Comparison of ENCODE assay signal across 9 mouse cellular contexts in the genomic region with DNA sequence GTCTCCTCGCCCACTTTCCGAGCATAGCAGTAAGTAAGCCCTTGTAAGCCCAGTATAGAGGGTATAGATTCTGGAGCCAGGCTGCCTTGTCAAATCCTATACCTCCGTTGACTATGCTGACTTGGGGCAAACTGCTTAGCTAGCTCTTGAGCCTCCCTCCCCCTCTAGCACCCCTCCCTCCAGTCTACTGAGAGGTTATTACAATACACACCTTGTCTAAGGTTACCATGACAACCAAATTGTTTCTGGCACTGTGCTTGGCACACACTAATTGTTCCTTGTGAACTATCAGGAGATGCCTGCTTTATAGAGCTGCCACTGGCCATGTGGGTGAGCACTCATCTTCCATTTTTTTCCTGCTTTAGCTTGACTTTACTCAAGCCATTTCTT. TPM values are rescaled to one million over a fixed set of nuclear protein-coding genes. Genes with fewer than 3 reads are reported as not detected.
DNase-seq lines count a peak whose midpoint lies in the region; ATAC-seq and TF ChIP-seq lines count a peak whose summit lies in the region.
"Had no signal": no experiment of that assay in that cellular context is flagged by ENCODE, and none has a peak within 500 bp of the region (broad histone marks: within the 10 kb centered on the region; RNA-seq: fewer than 3 reads in every experiment).

No protein-coding gene starts in this region.

- no peak overlapping the region for H3K4me3 ChIP-seq in limb, embryonic 11.5 days (ENCODE audit: low read depth, low read length)
- H3K4me3 ChIP-seq in limb, embryonic 10.5 days, result no peak overlapping the region
- no peak overlapping the region for H3K4me3 ChIP-seq in hindbrain, embryonic 15.5 days
- H3K4me3 ChIP-seq in midbrain, embryonic 16.5 days (ENCODE audit: low read depth, low read length), result no peak overlapping the region
- H3K4me3 ChIP-seq: heart, embryonic 10.5 days had no signal

- no peak for TF ChIP-seq POLR2A in brain, embryonic 14.5 days (IDR thresholded peaks at IDR 0.05; ENCODE audit: borderline replicate concordance, extremely low read depth, insufficient read depth, insufficient read length, poor library complexity, severe bottlenecking)

- H3K36me3 ChIP-seq in limb, embryonic 11.5 days (ENCODE audit: control insufficient read depth, insufficient read depth, low read length), result peaks cover 31% of the 10 kb centered on the region
- H3K36me3 ChIP-seq in limb, embryonic 10.5 days, result peaks cover 68% of the 10 kb centered on the region
- peaks cover 48% of the 10 kb centered on the region for H3K36me3 ChIP-seq in hindbrain, embryonic 15.5 days
- H3K36me3 ChIP-seq in midbrain, embryonic 16.5 days (ENCODE audit: control insufficient read depth, insufficient read depth, low read length), result peaks cover 39% of the 10 kb centered on the region

- H3K4me1 ChIP-seq in limb, embryonic 11.5 days (ENCODE audit: control insufficient read depth, insufficient read depth, low read length), result no peaks in the 10 kb centered on the region
- H3K4me1 ChIP-seq in limb, embryonic 10.5 days, result 0 out of 2 replicates have a peak, but pooled peaks cover 5% of the 10 kb centered on the region
- H3K4me1 ChIP-seq in hindbrain, embryonic 15.5 days (replicated peaks), result 0 out of 2 replicates have a peak, but pooled peaks cover 2% of the 10 kb centered on the region
- H3K4me1 ChIP-seq in midbrain, embryonic 16.5 days (ENCODE audit: control insufficient read depth, insufficient read depth, low read length), result 0 out of 2 replicates have a peak, but pooled peaks cover under 1% of the 10 kb centered on the region
- H3K4me1 ChIP-seq: heart, embryonic 10.5 days had no signal

- H3K9ac ChIP-seq in limb, embryonic 11.5 days (ENCODE audit: low read length), result no peak overlapping the region
- no peak overlapping the region for H3K9ac ChIP-seq in hindbrain, embryonic 15.5 days
- no peak overlapping the region for H3K9ac ChIP-seq in midbrain, embryonic 16.5 days (ENCODE audit: low read depth, low read length)

- H3K4me2 ChIP-seq in limb, embryonic 11.5 days (ENCODE audit: low read depth, severe bottlenecking), result no peak overlapping the region
- H3K4me2 ChIP-seq in hindbrain, embryonic 15.5 days, result no peak overlapping the region
- H3K4me2 ChIP-seq in midbrain, embryonic 16.5 days (ENCODE audit: low read length), result no peak overlapping the region

- ATAC-seq in limb, embryonic 11.5 days (ENCODE audit: insufficient number of reproducible peaks, low FRiP score, low TSS enrichment, low read depth), result peak; percentile 34; the same call in 1 of the 2 replicates
- peak; percentile 40; the same call in 1 of the 2 replicates for ATAC-seq in hindbrain, embryonic 15.5 days (ENCODE audit: low FRiP score, low read depth)
- ATAC-seq in midbrain, embryonic 16.5 days, result peak; percentile 40; the same call in 1 of the 2 replicates

- TF ChIP-seq CTCF in brain, embryonic 14.5 days (IDR thresholded peaks at IDR 0.05; ENCODE audit: borderline replicate concordance, extremely low read depth, insufficient read depth, insufficient read length), result no peak

- no peaks in the 10 kb centered on the region for H3K9me3 ChIP-seq in limb, embryonic 11.5 days (ENCODE audit: control insufficient read depth, low read length)
- no peaks in the 10 kb centered on the region for H3K9me3 ChIP-seq in limb, embryonic 10.5 days (replicated peaks)
- H3K9me3 ChIP-seq in hindbrain, embryonic 15.5 days, result no peaks in the 10 kb centered on the region
- H3K9me3 ChIP-seq in midbrain, embryonic 16.5 days (replicated peaks; ENCODE audit: control insufficient read depth, low read length, poor library complexity, severe bottlenecking), result no peaks in the 10 kb centered on the region
- H3K9me3 ChIP-seq: heart, embryonic 10.5 days had no signal

- no peaks in the 10 kb centered on the region for H3K27me3 ChIP-seq in limb, embryonic 11.5 days (ENCODE audit: control insufficient read depth, insufficient read depth, low read length)
- no peaks in the 10 kb centered on the region for H3K27me3 ChIP-seq in limb, embryonic 10.5 days (ENCODE audit: low read depth, poor library complexity, severe bottlenecking)
- no peaks in the 10 kb centered on the region for H3K27me3 ChIP-seq in hindbrain, embryonic 15.5 days
- H3K27me3 ChIP-seq in midbrain, embryonic 16.5 days (ENCODE audit: control insufficient read depth, insufficient read depth, low read depth, low read length), result no peaks in the 10 kb centered on the region

- DNase-seq in limb, embryonic 11.5 days (ENCODE audit: low spot score), result no peak
- no peak for DNase-seq in limb, embryonic 10.5 days (ENCODE audit: low spot score)
- DNase-seq in brain, embryonic 14.5 days (ENCODE audit: low read depth), result peak; percentile 57
- DNase-seq in adrenal gland, postnatal 36 days, result no peak
- no peak for DNase-seq in thymus, postnatal 0 days (ENCODE audit: low spot score)
- DNase-seq in frontal cortex, postnatal 36 days (ENCODE audit: low spot score in 2 of 2), result no peak

- no peak overlapping the region for H3K27ac ChIP-seq in limb, embryonic 11.5 days (replicated peaks; ENCODE audit: low read depth, low read length)
- no peak overlapping the region for H3K27ac ChIP-seq in limb, embryonic 10.5 days
- H3K27ac ChIP-seq in hindbrain, embryonic 15.5 days (replicated peaks), result peak overlapping the region; percentile 12
- 0 out of 2 replicates have a peak overlapping the region, but pooled peaks have one; percentile 30 for H3K27ac ChIP-seq in midbrain, embryonic 16.5 days (ENCODE audit: low read length)
- H3K27ac ChIP-seq: heart, embryonic 10.5 days had no signal

- WGBS in limb, embryonic 11.5 days, result 64% methylated on average over 3 of the region's 3 CpGs
- WGBS in limb, embryonic 10.5 days, result 64% methylated on average over 3 of the region's 3 CpGs
- WGBS in hindbrain, embryonic 15.5 days, result 80% methylated on average over 3 of the region's 3 CpGs
- WGBS in midbrain, embryonic 16.5 days, result 62% methylated on average over 3 of the region's 3 CpGs

RNA-seq across cellular contexts. Expression of a gene that starts 9.5 kb away (rescaled TPM):
- 7.5 and 9.1 TPM in 2 replicates for polyA plus RNA-seq in limb, embryonic 11.5 days (2014; fragmentation: Nextera tagmentation; extraction: Ambion mirVana)
- 4.2 and 5.3 TPM in 2 replicates for polyA plus RNA-seq in limb, embryonic 10.5 days (2016; fragmentation: Nextera tagmentation; extraction: Ambion mirVana)
- polyA plus RNA-seq in brain, embryonic 14.5 days (2012; rRNA removed), result 12.0 and 16.4 TPM in 2 replicates
- polyA plus RNA-seq in hindbrain, embryonic 15.5 days (2015; fragmentation: Nextera tagmentation; extraction: Ambion mirVana), result 19.4 and 19.8 TPM in 2 replicates
- 22.5 and 22.7 TPM in 2 replicates for polyA plus RNA-seq in midbrain, embryonic 16.5 days (2015; fragmentation: Nextera tagmentation; extraction: Ambion mirVana)
- 10 to 100 TPM; 11.4 to 12.7 TPM for total RNA-seq in adrenal gland, postnatal 36 days (2021)
- 113 and 114 TPM in 2 replicates for polyA plus RNA-seq in thymus, postnatal 0 days (2015; fragmentation: Nextera tagmentation; extraction: Ambion mirVana)

RNA-seq across cellular contexts. Expression of a gene that starts 12.6 kb away (rescaled TPM):
- 141 and 152 TPM in 2 replicates for polyA plus RNA-seq in limb, embryonic 11.5 days (2014; fragmentation: Nextera tagmentation; extraction: Ambion mirVana)
- 140 and 145 TPM in 2 replicates for polyA plus RNA-seq in limb, embryonic 10.5 days (2016; fragmentation: Nextera tagmentation; extraction: Ambion mirVana)
- polyA plus RNA-seq in brain, embryonic 14.5 days (2012; rRNA removed), result 186 and 256 TPM in 2 replicates
- polyA plus RNA-seq in hindbrain, embryonic 15.5 days (2015; fragmentation: Nextera tagmentation; extraction: Ambion mirVana), result 122 and 144 TPM in 2 replicates
- polyA plus RNA-seq in midbrain, embryonic 16.5 days (2015; fragmentation: Nextera tagmentation; extraction: Ambion mirVana), result 117 and 126 TPM in 2 replicates
- 100 to 1,000 TPM; 213 to 224 TPM for total RNA-seq in adrenal gland, postnatal 36 days (2021)
- 98.3 and 107 TPM in 2 replicates for polyA plus RNA-seq in thymus, postnatal 0 days (2015; fragmentation: Nextera tagmentation; extraction: Ambion mirVana)

RNA-seq across cellular contexts. Expression of a gene that starts 17.7 kb away (rescaled TPM):
- polyA plus RNA-seq in limb, embryonic 11.5 days (2014; fragmentation: Nextera tagmentation; extraction: Ambion mirVana), result 0.55 and 1.2 TPM in 2 replicates
- 0.31 and 0.66 TPM in 2 replicates for polyA plus RNA-seq in limb, embryonic 10.5 days (2016; fragmentation: Nextera tagmentation; extraction: Ambion mirVana)
- polyA plus RNA-seq in brain, embryonic 14.5 days (2012; rRNA removed), result 0.07 and 0.20 TPM in 2 replicates
- 0.14 TPM in 1 of 2 replicates, not detected in the other for polyA plus RNA-seq in hindbrain, embryonic 15.5 days (2015; fragmentation: Nextera tagmentation; extraction: Ambion mirVana)
- polyA plus RNA-seq in midbrain, embryonic 16.5 days (2015; fragmentation: Nextera tagmentation; extraction: Ambion mirVana), result 0.16 TPM in 1 of 2 replicates, not detected in the other
- not detected for total RNA-seq in adrenal gland, postnatal 36 days (2021)
- 55.0 and 57.1 TPM in 2 replicates for polyA plus RNA-seq in thymus, postnatal 0 days (2015; fragmentation: Nextera tagmentation; extraction: Ambion mirVana)

RNA-seq across cellular contexts. Expression of a gene that starts 33.3 kb away (rescaled TPM):
- polyA plus RNA-seq in limb, embryonic 11.5 days (2014; fragmentation: Nextera tagmentation; extraction: Ambion mirVana), result 0.23 TPM in 1 of 2 replicates, not detected in the other
- polyA plus RNA-seq in limb, embryonic 10.5 days (2016; fragmentation: Nextera tagmentation; extraction: Ambion mirVana), result 0.18 and 0.40 TPM in 2 replicates
- 0.18 and 0.40 TPM in 2 replicates for polyA plus RNA-seq in brain, embryonic 14.5 days (2012; rRNA removed)
- 0.20 and 0.38 TPM in 2 replicates for polyA plus RNA-seq in hindbrain, embryonic 15.5 days (2015; fragmentation: Nextera tagmentation; extraction: Ambion mirVana)
- polyA plus RNA-seq in midbrain, embryonic 16.5 days (2015; fragmentation: Nextera tagmentation; extraction: Ambion mirVana), result 0.49 and 0.53 TPM in 2 replicates
- 1 to 10 TPM in 1 of 2 experiments, under 1 TPM in 1; 0.72 to 2.2 TPM for total RNA-seq in adrenal gland, postnatal 36 days (2021)
- polyA plus RNA-seq in thymus, postnatal 0 days (2015; fragmentation: Nextera tagmentation; extraction: Ambion mirVana), result 57.8 and 62.9 TPM in 2 replicates

RNA-seq across cellular contexts. Expression of a gene that starts 43.1 kb away (rescaled TPM):
- 0.45 and 0.61 TPM in 2 replicates for polyA plus RNA-seq in limb, embryonic 11.5 days (2014; fragmentation: Nextera tagmentation; extraction: Ambion mirVana)
- polyA plus RNA-seq in limb, embryonic 10.5 days (2016; fragmentation: Nextera tagmentation; extraction: Ambion mirVana), result 0.18 and 0.51 TPM in 2 replicates
- polyA plus RNA-seq in brain, embryonic 14.5 days (2012; rRNA removed), result 0.82 and 1.1 TPM in 2 replicates
- polyA plus RNA-seq in hindbrain, embryonic 15.5 days (2015; fragmentation: Nextera tagmentation; extraction: Ambion mirVana), result 0.79 and 1.1 TPM in 2 replicates
- 0.69 and 0.88 TPM in 2 replicates for polyA plus RNA-seq in midbrain, embryonic 16.5 days (2015; fragmentation: Nextera tagmentation; extraction: Ambion mirVana)
- 1 to 10 TPM; 3.5 to 6.0 TPM for total RNA-seq in adrenal gland, postnatal 36 days (2021)
- polyA plus RNA-seq in thymus, postnatal 0 days (2015; fragmentation: Nextera tagmentation; extraction: Ambion mirVana), result 39.8 and 42.2 TPM in 2 replicates

Comparison
In these comparisons a context has a peak if more than half of its experiments do, and no peak if none do; other contexts are left out.
1. H3K27ac ChIP-seq: peak in hindbrain, embryonic 15.5 days (single experiment) and midbrain, embryonic 16.5 days (single experiment); none in limb, embryonic 11.5 days (single experiment) and limb, embryonic 10.5 days (single experiment).
2. RNA of a gene that starts 17.7 kb away (polyA plus RNA-seq): 55.0 to 57.1 TPM in thymus, postnatal 0 days; 0.31 to 0.66 TPM in limb, embryonic 10.5 days, 0.55 to 1.2 TPM in limb, embryonic 11.5 days, 0.16 TPM in midbrain, embryonic 16.5 days, 0.14 TPM in hindbrain, embryonic 15.5 days and 0.07 to 0.20 TPM in brain, embryonic 14.5 days; every median in the first group is over 10 times any median in the second.
3. Peak in every context shown above with its lines, with median percentiles within 50 percentile points of each other: ATAC-seq.